Mouse (Mus musculus): ENCODE measurements around the gene Smg7.

DNA sequence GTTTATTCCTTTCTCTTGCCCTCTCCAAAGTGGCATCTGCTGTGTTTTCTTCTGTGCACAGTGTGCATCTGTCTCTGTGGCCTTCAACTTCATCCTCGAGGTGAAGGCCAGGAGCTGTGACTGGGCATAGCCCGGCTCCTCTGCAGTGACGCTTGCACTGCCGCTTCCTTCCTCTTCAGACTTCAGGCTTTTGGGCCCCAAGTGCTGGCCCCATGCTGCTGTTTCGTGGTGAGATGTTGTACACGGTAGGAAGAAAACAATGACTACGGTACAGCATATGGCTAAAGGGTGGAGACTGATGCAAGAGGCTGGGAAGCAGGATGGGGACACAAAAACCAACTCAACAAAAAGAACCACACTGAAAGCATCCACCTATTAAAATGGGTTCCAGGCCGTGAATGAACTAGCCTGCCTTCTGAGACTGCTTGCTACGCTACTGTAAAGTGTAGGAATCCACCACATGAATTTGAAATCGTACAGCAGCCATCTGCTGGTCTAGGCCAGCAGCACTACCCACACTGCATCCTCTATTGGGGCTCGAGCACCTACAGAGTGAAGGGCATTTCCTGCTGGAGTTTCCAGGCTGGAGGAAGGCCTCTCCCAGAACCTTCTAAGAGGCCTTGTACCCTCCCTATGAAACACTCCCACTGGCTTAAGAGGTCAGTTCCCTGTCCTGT, 64.3 kb downstream of the Smg7 start:
- TF ChIP-seq CTCF (IDR thresholded peaks at IDR 0.05; ENCODE audit: control insufficient read depth, insufficient read depth, insufficient read length) (no peak), MAX (IDR thresholded peaks at IDR 0.05) (no peak), MYOD1 (IDR thresholded peaks at IDR 0.05; ENCODE audit: control insufficient read depth, insufficient read length, low read depth) (no peak)
